Mouse (Mus musculus) myocyte (in vitro differentiated cells): Measurements from ENCODE around the gene Xpa. TPM values are rescaled to one million over a fixed set of nuclear protein-coding genes. Genes with fewer than 3 reads are reported as not detected.
"Not testable (repeated sequence)": the region's sequence is repeated elsewhere in the genome, so short reads cannot be mapped to it uniquely, and the experiment has no call there.

Experiments
- H3K27me3 ChIP-seq: one replicate; pipeline ENCODE4 v1.6.1; 2011; ENCODE audit not compliant: control insufficient read depth, insufficient read depth, insufficient read length
- H3K36me3 ChIP-seq: one replicate; pipeline ENCODE4 v1.6.1; 2011; ENCODE audit not compliant: control insufficient read depth, insufficient read depth
- H3K4me2 ChIP-seq: one replicate; pipeline ENCODE4 v1.6.1; 2011; ENCODE audit warnings: low read depth, control low read depth
- H3K4me3 ChIP-seq: one replicate; pipeline ENCODE4 v1.5.1; 2011; ENCODE audit warnings: mild to moderate bottlenecking, control low read depth, moderate library complexity
- H3K79me2 ChIP-seq: one replicate; pipeline ENCODE4 v1.6.1; 2011; ENCODE audit not compliant: control insufficient read depth, insufficient read depth
- H3ac ChIP-seq: one replicate; pipeline ENCODE4 v1.6.1; 2011; ENCODE audit not compliant: control insufficient read depth, insufficient read length
- CEBPB ChIP-seq: IDR thresholded peaks from 2 replicates; pipeline ENCODE4 v1.6.1; 2011; ENCODE audit warnings: mild to moderate bottlenecking, moderate library complexity; ENCODE audit not compliant: poor library complexity, insufficient read depth, severe bottlenecking
- E2F4 ChIP-seq: IDR thresholded peaks from one replicate; pipeline ENCODE4 v1.6.1; 2011; ENCODE audit warnings: mild to moderate bottlenecking, control low read depth, moderate library complexity; ENCODE audit not compliant: insufficient read depth
- MAX ChIP-seq: IDR thresholded peaks from one replicate; pipeline ENCODE4 v1.6.1; 2011; ENCODE audit warnings: low read depth, mild to moderate bottlenecking, control low read depth
- MYOD1 ChIP-seq, 3 experiments: IDR thresholded peaks; one replicate each; pipeline ENCODE4 v1.6.1; 2011; ENCODE audit warnings: control low read depth in 2 of 3, low read depth in 2 of 3, mild to moderate bottlenecking in 2 of 3, moderate library complexity in 1 of 3; ENCODE audit not compliant: insufficient read length in 2 of 3, control insufficient read depth in 1 of 3
- MYOG ChIP-seq, 3 experiments: IDR thresholded peaks; one replicate each; pipeline ENCODE4 v1.6.1; 2011; ENCODE audit warnings: control low read depth in 2 of 3, low read depth in 2 of 3, mild to moderate bottlenecking in 2 of 3; ENCODE audit not compliant: insufficient read length in 2 of 3, control insufficient read depth in 1 of 3, insufficient read depth in 1 of 3
- POLR2A ChIP-seq: IDR thresholded peaks from one replicate; pipeline ENCODE4 v1.6.1; 2011; ENCODE audit warnings: low read depth, mild to moderate bottlenecking, control low read depth, moderate library complexity; ENCODE audit not compliant: insufficient read length
- POLR2AphosphoS2 ChIP-seq: IDR thresholded peaks from one replicate; pipeline ENCODE4 v1.6.1; 2011; ENCODE audit warnings: low read depth, control low read depth; ENCODE audit not compliant: insufficient read length
- REST ChIP-seq: IDR thresholded peaks from one replicate; pipeline ENCODE4 v1.6.1; 2011; ENCODE audit warnings: mild to moderate bottlenecking, control low read depth, moderate library complexity; ENCODE audit not compliant: insufficient read depth, insufficient read length
- SRF ChIP-seq: IDR thresholded peaks from one replicate; pipeline ENCODE4 v1.6.1; 2011; ENCODE audit warnings: low read depth; ENCODE audit not compliant: control insufficient read depth, insufficient read length
- TCF12 ChIP-seq: IDR thresholded peaks from one replicate; pipeline ENCODE4 v1.6.1; 2011; ENCODE audit warnings: mild to moderate bottlenecking, control low read depth; ENCODE audit not compliant: poor library complexity, insufficient read depth, severe bottlenecking
- TCF3 ChIP-seq: IDR thresholded peaks from one replicate; pipeline ENCODE4 v1.6.1; 2011; ENCODE audit warnings: low read depth, control low read depth; ENCODE audit not compliant: insufficient read length
- USF1 ChIP-seq: IDR thresholded peaks from one replicate; pipeline ENCODE4 v1.6.1; 2011; ENCODE audit warnings: low read depth, mild to moderate bottlenecking, control low read depth, moderate library complexity
- polyA plus RNA-seq: library from polyadenylated mRNA; unstranded; fragments of >200 nt; fragmentation: generic; extraction: Trizol; gene quantifications from one replicate; pipeline ENCODE4 v1.2.1, GENCODE M21; 2012; ENCODE audit warnings: missing spikeins

The Xpa gene
- polyA plus RNA-seq, 1 experiment, result 19.7 TPM

GRCm38 (mm10) chr4:46202562-46203126 lies 6.5 kb upstream of the Xpa start:
- Histone ChIP-seq H3ac (no peak overlapping the region), H3K79me2 (no peaks in the 10 kb centered on the region), H3K36me3 (no peaks in the 10 kb centered on the region), H3K4me3 (no peak overlapping the region), H3K27me3 (peaks cover 18% of the 10 kb centered on the region), H3K4me2 (no peak overlapping the region)
- TF ChIP-seq POLR2A (no peak), MYOG (IDR thresholded peaks at IDR 0.05; ENCODE audit: control insufficient read depth in 1 of 3, insufficient read depth in 1 of 3, insufficient read length in 2 of 3, low read depth in 2 of 3) (no peak), MYOD1 (IDR thresholded peaks at IDR 0.05; ENCODE audit: control insufficient read depth in 1 of 3, insufficient read length in 2 of 3, low read depth in 2 of 3) (no peak), CEBPB (no peak), USF1 (no peak), TCF3 (no peak)

- Histone ChIP-seq H3K4me2 (no peak overlapping the region), H3K79me2 (no peaks in the 10 kb centered on the region), H3K4me3 (no peak overlapping the region), H3K36me3 (no peaks in the 10 kb centered on the region), H3ac (no peak overlapping the region), H3K27me3 (peaks cover 18% of the 10 kb centered on the region)
- TF ChIP-seq POLR2AphosphoS2 (no peak), MYOG (IDR thresholded peaks at IDR 0.05; ENCODE audit: control insufficient read depth in 1 of 3, insufficient read depth in 1 of 3, insufficient read length in 2 of 3, low read depth in 2 of 3) (no peak), CEBPB (no peak), REST (no peak), TCF12 (no peak), E2F4 (no peak), USF1 (no peak)
Observed at GRCm38 (mm10) chr4:46201834-46202561, 5.9 kb upstream of the Xpa start.

GRCm38 (mm10) chr4:46198064-46198463 lies 2.0 kb upstream of the Xpa start:
- peaks cover 6% of the 10 kb centered on the region for H3K27me3 ChIP-seq

GRCm38 (mm10) chr4:46196513-46196912 lies 402 bp upstream of the Xpa start:
- no peaks in the 10 kb centered on the region for H3K36me3 ChIP-seq

More at GRCm38 (mm10) chr4:46198064-46198463, 2.0 kb upstream of the Xpa start:
- no peak for TF ChIP-seq CEBPB
- no peak for TF ChIP-seq MYOG (IDR thresholded peaks at IDR 0.05; ENCODE audit: control insufficient read depth in 1 of 3, insufficient read depth in 1 of 3, insufficient read length in 2 of 3, low read depth in 2 of 3)
- TF ChIP-seq POLR2AphosphoS2, result no peak
- no peak for TF ChIP-seq E2F4
- TF ChIP-seq SRF, result no peak
- TF ChIP-seq MAX, result no peak
- no peak for TF ChIP-seq REST
- H3K4me2 ChIP-seq, result no peak overlapping the region
- no peaks in the 10 kb centered on the region for H3K36me3 ChIP-seq
- peaks cover 6% of the 10 kb centered on the region for H3K79me2 ChIP-seq
- no peak overlapping the region for H3ac ChIP-seq
- no peak overlapping the region for H3K4me3 ChIP-seq

GRCm38 (mm10) chr4:46192011-46192410 lies 4.1 kb downstream of the Xpa start:
- not testable (repeated sequence) for H3K4me3 ChIP-seq, H3K79me2 ChIP-seq, H3K4me2 ChIP-seq, H3K36me3 ChIP-seq, H3K27me3 ChIP-seq, H3ac ChIP-seq

More at GRCm38 (mm10) chr4:46196513-46196912, 402 bp upstream of the Xpa start:
- peaks cover 6% of the 10 kb centered on the region for H3K79me2 ChIP-seq
- peak overlapping the region; percentile 38 for H3K4me3 ChIP-seq
- H3ac ChIP-seq, result peak overlapping the region; percentile 56
- H3K27me3 ChIP-seq, result no peaks in the 10 kb centered on the region
- no peak for TF ChIP-seq POLR2AphosphoS2
- TF ChIP-seq REST, result no peak
- H3K4me2 ChIP-seq, result peak overlapping the region; percentile 85

GRCm38 (mm10) chr4:46186466-46186865 lies 9.6 kb downstream of the Xpa start:
- no peak overlapping the region for H3ac ChIP-seq
- TF ChIP-seq CEBPB (no peak), MYOG (IDR thresholded peaks at IDR 0.05; ENCODE audit: control insufficient read depth in 1 of 3, insufficient read depth in 1 of 3, insufficient read length in 2 of 3, low read depth in 2 of 3) (no peak), TCF12 (no peak), MAX (no peak), SRF (no peak), POLR2A (no peak), MYOD1 (IDR thresholded peaks at IDR 0.05; ENCODE audit: control insufficient read depth in 1 of 3, insufficient read length in 2 of 3, low read depth in 2 of 3) (no peak), TCF3 (no peak), POLR2AphosphoS2 (no peak)
- H3K79me2 ChIP-seq, result no peaks in the 10 kb centered on the region
- peaks cover 22% of the 10 kb centered on the region for H3K36me3 ChIP-seq
- H3K4me3 ChIP-seq, result no peak overlapping the region
- no peak overlapping the region for H3K4me2 ChIP-seq
- no peaks in the 10 kb centered on the region for H3K27me3 ChIP-seq
